Mouse (Mus musculus): ENCODE measurements at regions not wholly inside any gene's neighbourhood (a gene's known extent, or its start where the extent isn't known, plus 50 kb on each side); places are given as distances from the start of the nearest gene placed in this dataset.

- no peak for ATAC-seq
Measured at GRCm38 (mm10) chr12:15357808-15358207, 458.9 kb downstream of the Trib2 start.

GRCm38 (mm10) chr12:15320697-15321449 lies 495.8 kb downstream of the Trib2 start:
- no peaks in the 10 kb centered on the region for H3K36me3 ChIP-seq (ENCODE audit: insufficient read depth)
- no peak for DNase-seq
- H3K4me1 ChIP-seq (ENCODE audit: insufficient read depth): no peaks in the 10 kb centered on the region
- H3K9me3 ChIP-seq (ENCODE audit: low read length): no peaks in the 10 kb centered on the region
- WGBS: 63% methylated on average over 5 of the region's 5 CpGs
- no peak overlapping the region for H3K9ac ChIP-seq
- no peak for TF ChIP-seq CTCF (IDR thresholded peaks at IDR 0.05; ENCODE audit: low read depth)
- no peak overlapping the region for H3K27ac ChIP-seq (ENCODE audit: low read depth, low read length)
- H3K27me3 ChIP-seq (ENCODE audit: insufficient read depth, low read length): no peaks in the 10 kb centered on the region
- H3K4me3 ChIP-seq (ENCODE audit: low read depth, low read length): no peak overlapping the region
- no peak for ATAC-seq
- no peak overlapping the region for H3K4me2 ChIP-seq (ENCODE audit: low read depth)

More at GRCm38 (mm10) chr12:15357808-15358207, 458.9 kb downstream of the Trib2 start:
- Histone ChIP-seq H3K27ac (ENCODE audit: low read depth, low read length) (no peak overlapping the region), H3K9ac (no peak overlapping the region), H3K4me2 (ENCODE audit: low read depth) (no peak overlapping the region), H3K27me3 (ENCODE audit: insufficient read depth, low read length) (no peaks in the 10 kb centered on the region), H3K36me3 (ENCODE audit: insufficient read depth) (no peaks in the 10 kb centered on the region), H3K9me3 (ENCODE audit: low read length) (no peaks in the 10 kb centered on the region), H3K4me3 (ENCODE audit: low read depth, low read length) (no peak overlapping the region), H3K4me1 (ENCODE audit: insufficient read depth) (no peaks in the 10 kb centered on the region)
- no peak for TF ChIP-seq CTCF (IDR thresholded peaks at IDR 0.05; ENCODE audit: low read depth)
- WGBS: 86% methylated on average over 1 of the region's 1 CpGs
- no peak for DNase-seq

- no peak for TF ChIP-seq CTCF (IDR thresholded peaks at IDR 0.05; ENCODE audit: low read depth)
- H3K27me3 ChIP-seq (ENCODE audit: insufficient read depth, low read length): no peaks in the 10 kb centered on the region
- no peak overlapping the region for H3K9ac ChIP-seq
- H3K27ac ChIP-seq (ENCODE audit: low read depth, low read length): no peak overlapping the region
- DNase-seq: no peak
- no peaks in the 10 kb centered on the region for H3K36me3 ChIP-seq (ENCODE audit: insufficient read depth)
- no peak overlapping the region for H3K4me3 ChIP-seq (ENCODE audit: low read depth, low read length)
- no peaks in the 10 kb centered on the region for H3K4me1 ChIP-seq (ENCODE audit: insufficient read depth)
- no peaks in the 10 kb centered on the region for H3K9me3 ChIP-seq (ENCODE audit: low read length)
- 71% methylated on average over 1 of the region's 1 CpGs for WGBS
- no peak overlapping the region for H3K4me2 ChIP-seq (ENCODE audit: low read depth)
- ATAC-seq: no peak
Measured at GRCm38 (mm10) chr12:15319647-15320046, 497.1 kb downstream of the Trib2 start.

DNA sequence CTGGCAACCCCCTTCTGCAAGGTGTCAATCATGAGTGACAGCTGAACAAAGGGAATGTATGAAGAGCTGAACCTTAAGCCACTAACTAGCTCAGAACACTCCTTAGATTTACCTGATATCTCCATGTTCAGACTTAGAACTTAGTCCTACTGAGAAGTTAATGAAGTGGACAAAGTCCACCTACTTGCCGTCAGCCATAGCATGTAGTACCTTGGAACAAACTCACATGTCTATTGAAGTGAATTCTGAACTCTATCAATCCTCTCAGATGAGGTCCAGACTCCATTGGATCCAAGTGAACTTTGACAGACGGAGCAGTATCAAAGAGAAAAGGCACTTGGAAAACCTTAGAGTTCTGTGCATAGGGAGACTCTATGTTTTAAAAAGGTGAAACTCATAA lies 521.8 kb downstream of the Trib2 start:
- Histone ChIP-seq H3K36me3 (ENCODE audit: insufficient read depth) (no peaks in the 10 kb centered on the region), H3K9me3 (ENCODE audit: low read length) (no peaks in the 10 kb centered on the region), H3K4me2 (ENCODE audit: low read depth) (no peak overlapping the region), H3K27me3 (ENCODE audit: insufficient read depth, low read length) (no peaks in the 10 kb centered on the region), H3K27ac (ENCODE audit: low read depth, low read length) (no peak overlapping the region), H3K4me3 (ENCODE audit: low read depth, low read length) (no peak overlapping the region), H3K4me1 (ENCODE audit: insufficient read depth) (no peaks in the 10 kb centered on the region), H3K9ac (no peak overlapping the region)
- 92% methylated on average over 2 of the region's 2 CpGs for WGBS
- DNase-seq (no peak), ATAC-seq (no peak)
- no peak for TF ChIP-seq CTCF (IDR thresholded peaks at IDR 0.05; ENCODE audit: low read depth)

DNA sequence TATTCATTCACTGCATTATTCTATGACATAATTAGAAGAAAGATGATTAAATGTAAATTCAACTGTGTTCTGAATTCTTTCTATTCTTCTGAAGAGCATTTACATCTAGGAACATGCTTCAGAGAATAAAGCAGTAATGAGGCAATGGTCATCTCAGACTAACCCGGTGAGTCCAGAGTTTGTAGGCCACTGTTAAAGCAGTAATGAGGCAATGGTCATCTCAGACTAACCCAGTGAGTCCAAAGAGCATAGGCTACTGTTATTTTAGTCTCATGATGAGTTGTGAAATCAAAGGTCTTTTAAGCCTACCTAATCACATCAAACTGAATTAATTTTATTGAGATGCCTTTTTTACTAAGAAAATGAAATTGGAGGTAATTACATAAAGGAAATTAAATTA lies 554.6 kb downstream of the Trib2 start:
- no peak for TF ChIP-seq CTCF (IDR thresholded peaks at IDR 0.05; ENCODE audit: low read depth)
- no peak overlapping the region for H3K4me2 ChIP-seq (ENCODE audit: low read depth)
- WGBS: 80% methylated on average over 1 of the region's 1 CpGs
- no peaks in the 10 kb centered on the region for H3K9me3 ChIP-seq (ENCODE audit: low read length)
- H3K4me1 ChIP-seq (ENCODE audit: insufficient read depth): no peaks in the 10 kb centered on the region
- no peak overlapping the region for H3K9ac ChIP-seq
- H3K36me3 ChIP-seq (ENCODE audit: insufficient read depth): no peaks in the 10 kb centered on the region
- DNase-seq: no peak
- no peak overlapping the region for H3K27ac ChIP-seq (ENCODE audit: low read depth, low read length)
- no peak overlapping the region for H3K4me3 ChIP-seq (ENCODE audit: low read depth, low read length)
- no peaks in the 10 kb centered on the region for H3K27me3 ChIP-seq (ENCODE audit: insufficient read depth, low read length)
- ATAC-seq: no peak

GRCm38 (mm10) chr12:15261604-15262003 lies 555.1 kb downstream of the Trib2 start:
- H3K9me3 ChIP-seq (ENCODE audit: low read length): no peaks in the 10 kb centered on the region
- ATAC-seq (no peak), DNase-seq (no peak)
- no peak overlapping the region for H3K4me2 ChIP-seq (ENCODE audit: low read depth)
- H3K27ac ChIP-seq (ENCODE audit: low read depth, low read length): no peak overlapping the region
- H3K9ac ChIP-seq: no peak overlapping the region
- no peak overlapping the region for H3K4me3 ChIP-seq (ENCODE audit: low read depth, low read length)
- no peak for TF ChIP-seq CTCF (IDR thresholded peaks at IDR 0.05; ENCODE audit: low read depth)
- no peaks in the 10 kb centered on the region for H3K27me3 ChIP-seq (ENCODE audit: insufficient read depth, low read length)
- WGBS: 91% methylated on average over 1 of the region's 1 CpGs
- no peaks in the 10 kb centered on the region for H3K4me1 ChIP-seq (ENCODE audit: insufficient read depth)
- no peaks in the 10 kb centered on the region for H3K36me3 ChIP-seq (ENCODE audit: insufficient read depth)

DNA sequence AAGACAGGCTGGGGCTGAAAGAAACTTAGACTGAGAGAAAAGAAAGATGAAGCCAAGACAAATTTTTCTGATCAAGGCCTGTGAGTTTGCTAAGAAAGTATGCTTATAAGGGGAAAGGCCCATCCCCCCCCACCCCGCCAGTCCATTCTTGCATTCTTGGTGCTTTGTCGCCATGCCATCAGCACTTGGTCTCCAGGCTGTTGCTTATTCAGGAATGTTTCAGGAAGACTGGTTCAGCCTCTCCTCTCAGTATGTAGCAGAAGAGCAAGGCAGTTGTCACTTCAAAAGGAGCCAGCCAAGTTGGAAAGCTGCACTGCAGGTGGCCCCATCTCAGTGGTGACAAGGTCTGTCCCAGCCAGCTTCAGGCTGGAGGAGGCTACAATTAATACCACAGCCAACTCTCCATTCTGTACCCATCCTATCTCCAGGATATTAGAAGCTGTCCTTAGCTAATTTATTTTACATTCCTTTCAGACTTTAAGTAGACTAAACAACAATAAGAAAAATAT lies 555.8 kb downstream of the Trib2 start:
- Histone ChIP-seq H3K4me2 (ENCODE audit: low read depth) (no peak overlapping the region), H3K9ac (no peak overlapping the region), H3K27ac (ENCODE audit: low read depth, low read length) (no peak overlapping the region), H3K27me3 (ENCODE audit: insufficient read depth, low read length) (no peaks in the 10 kb centered on the region), H3K9me3 (ENCODE audit: low read length) (no peaks in the 10 kb centered on the region), H3K36me3 (ENCODE audit: insufficient read depth) (no peaks in the 10 kb centered on the region), H3K4me1 (ENCODE audit: insufficient read depth) (no peaks in the 10 kb centered on the region), H3K4me3 (ENCODE audit: low read depth, low read length) (no peak overlapping the region)
- no peak for TF ChIP-seq CTCF (IDR thresholded peaks at IDR 0.05; ENCODE audit: low read depth)
- 54% methylated on average over 2 of the region's 2 CpGs for WGBS
- ATAC-seq: no peak
- DNase-seq: no peak
